In the genomic region with DNA sequence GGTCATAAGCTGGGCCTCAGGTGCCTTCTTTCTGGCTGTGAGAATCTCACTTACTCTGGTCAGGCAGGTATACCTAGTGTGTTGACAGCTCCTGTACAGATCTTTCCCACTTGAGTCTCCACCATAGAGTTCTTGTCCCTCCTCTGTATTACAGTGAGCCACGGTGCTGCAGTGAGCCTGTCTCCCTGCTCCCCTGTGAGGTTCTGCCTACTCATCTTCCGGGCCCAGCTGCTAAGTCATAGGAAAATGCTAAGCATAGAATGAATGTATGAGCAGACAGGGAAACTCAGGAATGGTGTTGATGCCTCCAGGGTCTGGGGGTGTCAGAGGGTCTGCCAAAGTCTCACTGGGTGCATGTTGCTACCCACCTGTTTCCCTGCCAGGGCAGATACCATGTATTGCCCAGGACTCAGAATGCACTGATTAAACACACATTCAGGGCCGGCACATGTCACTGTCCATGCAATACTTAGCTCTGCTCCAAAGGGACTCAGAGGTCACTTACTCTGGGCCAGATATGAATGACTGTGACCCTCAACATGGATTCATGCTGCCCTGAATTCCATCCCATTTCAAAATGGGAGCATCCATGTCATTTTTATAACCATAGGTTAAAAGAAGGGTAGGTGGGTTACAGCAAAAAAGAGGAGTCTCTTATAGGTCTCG, we compare ENCODE assay signal across 33 mouse cellular contexts. TPM values are rescaled to one million over a fixed set of nuclear protein-coding genes. Genes with fewer than 3 reads are reported as not detected.
DNase-seq lines count a peak whose midpoint lies in the region; ATAC-seq and TF ChIP-seq lines count a peak whose summit lies in the region.
"Had no signal": no experiment of that assay in that cellular context is flagged by ENCODE, and none has a peak within 500 bp of the region (broad histone marks: within the 10 kb centered on the region; RNA-seq: fewer than 3 reads in every experiment).

No protein-coding gene starts in this region.

- TF ChIP-seq CTCF in heart, adult 2 months (IDR thresholded peaks at IDR 0.05), result no peak

- no peak overlapping the region for H3K4me2 ChIP-seq in midbrain, embryonic 13.5 days (replicated peaks)
- H3K4me2 ChIP-seq: embryonic facial prominence, embryonic 12.5 days; embryonic facial prominence, embryonic 15.5 days; forebrain, embryonic 12.5 days; forebrain, embryonic 15.5 days; hindbrain, embryonic 13.5 days had no signal

- TF ChIP-seq EP300 in heart, adult 2 months (IDR thresholded peaks at IDR 0.05; ENCODE audit: insufficient read depth, low read depth, low read length), result no peak

- H3K9ac ChIP-seq in heart, adult 2 months (ENCODE audit: low read depth, low read length), result peak overlapping the region; percentile 36
- no peak overlapping the region for H3K9ac ChIP-seq in midbrain, embryonic 13.5 days (replicated peaks)
- H3K9ac ChIP-seq: embryonic facial prominence, embryonic 12.5 days; embryonic facial prominence, embryonic 15.5 days; forebrain, embryonic 12.5 days; forebrain, embryonic 15.5 days; hindbrain, embryonic 13.5 days had no signal

- TF ChIP-seq POLR2A in heart, adult 2 months (IDR thresholded peaks at IDR 0.05; ENCODE audit: insufficient read depth, low read depth, low read length), result no peak

- 71% methylated on average over 4 of the region's 4 CpGs for WGBS in heart, adult 2 months
- WGBS in midbrain, embryonic 13.5 days, result 88% methylated on average over 4 of the region's 4 CpGs

- no peak for DNase-seq in heart, adult 2 months
- no peak for DNase-seq in heart, postnatal 36 days
- peak; percentile 50 for DNase-seq in adipocyte (ENCODE audit: low spot score)
- DNase-seq: adrenal gland, adult 8-10 months; adrenal gland, postnatal 25 days; cerebellum, adult 2 months; cerebellum, adult 9-11 months; cerebellum, postnatal 25 days; gastrocnemius, adult 2 months; gastrocnemius, postnatal 14 days had no signal

- intact Hi-C loops in heart, adult 2 months (cut with DNase I), result no loop called here
- intact Hi-C loops in heart, postnatal 36 days (cut with DNase I), result no loop called here

- no peak for ATAC-seq in megakaryocyte, adult 5-6 weeks (ENCODE audit: poor library complexity, severe bottlenecking)
- ATAC-seq in erythroid progenitor cell, adult 5-6 weeks (replicated peaks; ENCODE audit: low FRiP score, poor library complexity, severe bottlenecking), result no peak
- no peak for ATAC-seq in midbrain, embryonic 13.5 days
- ATAC-seq: CD4-positive, CD25-positive, alpha-beta regulatory T cell, adult 4 months; forebrain, embryonic 15.5 days; hindbrain, embryonic 16.5 days had no signal

- no peak overlapping the region for H3K4me3 ChIP-seq in heart, adult 2 months
- peak overlapping the region; percentile 6 for H3K4me3 ChIP-seq in megakaryocyte, embryonic 14.5 days (replicated peaks)
- H3K4me3 ChIP-seq in brown adipose tissue, adult 24 weeks (ENCODE audit: insufficient read depth, low read depth, low read length), result no peak overlapping the region
- no peak overlapping the region for H3K4me3 ChIP-seq in midbrain, embryonic 13.5 days (replicated peaks)
- H3K4me3 ChIP-seq: embryonic facial prominence, embryonic 12.5 days; embryonic facial prominence, embryonic 15.5 days; forebrain, embryonic 12.5 days; forebrain, embryonic 15.5 days; gastrocnemius, adult 2 months; heart, embryonic 10.5 days; hindbrain, embryonic 10.5 days; hindbrain, embryonic 13.5 days had no signal

- H3K27me3 ChIP-seq in heart, adult 2 months (ENCODE audit: control insufficient read depth, insufficient read depth, low read length), result no peaks in the 10 kb centered on the region
- peaks cover 33% of the 10 kb centered on the region for H3K27me3 ChIP-seq in megakaryocyte, embryonic 14.5 days (replicated peaks)
- no peaks in the 10 kb centered on the region for H3K27me3 ChIP-seq in midbrain, embryonic 13.5 days
- H3K27me3 ChIP-seq: embryonic facial prominence, embryonic 12.5 days; embryonic facial prominence, embryonic 15.5 days; forebrain, embryonic 15.5 days; hindbrain, embryonic 13.5 days had no signal

- H3K9me3 ChIP-seq in megakaryocyte, embryonic 14.5 days, result peaks cover 3% of the 10 kb centered on the region; the same call in 1 of the 2 replicates
- H3K9me3 ChIP-seq in midbrain, embryonic 13.5 days, result no peaks in the 10 kb centered on the region
- H3K9me3 ChIP-seq: embryonic facial prominence, embryonic 12.5 days; embryonic facial prominence, embryonic 15.5 days; forebrain, embryonic 12.5 days; forebrain, embryonic 15.5 days; heart, embryonic 10.5 days; hindbrain, embryonic 10.5 days; hindbrain, embryonic 13.5 days had no signal

- H3K36me3 ChIP-seq in heart, adult 2 months (ENCODE audit: control insufficient read depth, insufficient read depth, low read length), result no peaks in the 10 kb centered on the region
- no peaks in the 10 kb centered on the region for H3K36me3 ChIP-seq in megakaryocyte, embryonic 14.5 days (replicated peaks; ENCODE audit: low read length)
- H3K36me3 ChIP-seq in midbrain, embryonic 13.5 days, result no peaks in the 10 kb centered on the region
- H3K36me3 ChIP-seq: embryonic facial prominence, embryonic 12.5 days; embryonic facial prominence, embryonic 15.5 days; forebrain, embryonic 12.5 days; forebrain, embryonic 15.5 days; heart, embryonic 10.5 days; hindbrain, embryonic 10.5 days; hindbrain, embryonic 13.5 days had no signal

- H3K79me2 ChIP-seq in heart, adult 2 months (replicated peaks; ENCODE audit: control insufficient read depth, insufficient read depth, low read length), result no peaks in the 10 kb centered on the region

- peak overlapping the region; percentile 61 for H3K27ac ChIP-seq in heart, adult 2 months
- peak overlapping the region; percentile 85 for H3K27ac ChIP-seq in brown adipose tissue, adult 24 weeks (replicated peaks; ENCODE audit: low read depth, low read length)
- no peak overlapping the region for H3K27ac ChIP-seq in midbrain, embryonic 13.5 days
- H3K27ac ChIP-seq: embryonic facial prominence, embryonic 12.5 days; embryonic facial prominence, embryonic 15.5 days; forebrain, embryonic 12.5 days; forebrain, embryonic 15.5 days; heart, embryonic 10.5 days; hindbrain, embryonic 10.5 days; hindbrain, embryonic 13.5 days had no signal

- H3K4me1 ChIP-seq in heart, adult 2 months (ENCODE audit: control insufficient read depth, insufficient read depth, low read length), result peaks cover 6% of the 10 kb centered on the region
- H3K4me1 ChIP-seq in megakaryocyte, embryonic 14.5 days, result peaks cover 49% of the 10 kb centered on the region
- H3K4me1 ChIP-seq in brown adipose tissue, adult 24 weeks (ENCODE audit: control insufficient read depth, insufficient read depth, insufficient read length, low read length), result peaks cover 7% of the 10 kb centered on the region
- no peaks in the 10 kb centered on the region for H3K4me1 ChIP-seq in midbrain, embryonic 13.5 days (replicated peaks)
- H3K4me1 ChIP-seq: embryonic facial prominence, embryonic 15.5 days; forebrain, embryonic 12.5 days; forebrain, embryonic 15.5 days; hindbrain, embryonic 10.5 days; hindbrain, embryonic 13.5 days had no signal

RNA-seq across cellular contexts. Expression of gene Agpat2, which starts 11.4 kb away (rescaled TPM):
- total RNA-seq in heart, adult 2 months (2021), result 10 to 100 TPM; 52.8 to 59.2 TPM
- 117 and 142 TPM in 2 replicates for polyA plus RNA-seq in heart, adult 2 months (2012; rRNA removed)
- 10 to 100 TPM; 69.1 to 71.6 TPM for total RNA-seq in heart, postnatal 36 days (2021)
- 34.1 and 41.8 TPM in 2 replicates for polyA plus RNA-seq in megakaryocyte, embryonic 14.5 days (2012; ENCODE audit: insufficient read depth, low replicate concordance)
- total RNA-seq in megakaryocyte, adult 5-6 weeks (2015), result 37.0 and 41.9 TPM in 2 replicates
- 38.1 and 43.6 TPM in 2 replicates for total RNA-seq in megakaryocyte, adult 5-6 weeks (2017)
- 2,029 and 2,407 TPM in 2 replicates for polyA plus RNA-seq in brown adipose tissue, adult 24 weeks (2012; ENCODE audit: insufficient read depth, insufficient read length, missing spikeins)
- 12.2 and 12.6 TPM in 2 replicates for total RNA-seq in erythroid progenitor cell, adult 5-6 weeks (2015; ENCODE audit: low replicate concordance)
- 6.2 and 12.0 TPM in 2 replicates for total RNA-seq in erythroid progenitor cell, adult 5-6 weeks (2017; ENCODE audit: low replicate concordance)
- 4.0 and 5.3 TPM in 2 replicates for polyA plus RNA-seq in midbrain, embryonic 13.5 days (2015; fragmentation: Nextera tagmentation; extraction: Ambion mirVana)

RNA-seq across cellular contexts. Expression of gene Fam69b, which starts 12.7 kb away (rescaled TPM):
- total RNA-seq in heart, adult 2 months (2021), result 10 to 100 TPM; 20.0 to 21.1 TPM
- 45.7 and 47.6 TPM in 2 replicates for polyA plus RNA-seq in heart, adult 2 months (2012; rRNA removed)
- total RNA-seq in heart, postnatal 36 days (2021), result 10 to 100 TPM; 26.4 to 28.3 TPM
- polyA plus RNA-seq in megakaryocyte, embryonic 14.5 days (2012; ENCODE audit: insufficient read depth, low replicate concordance), result 1.2 TPM in 1 of 2 replicates, not detected in the other
- total RNA-seq in megakaryocyte, adult 5-6 weeks (2015), result 0.33 TPM in 1 of 2 replicates, not detected in the other
- 0.11 and 0.33 TPM in 2 replicates for total RNA-seq in megakaryocyte, adult 5-6 weeks (2017)
- 24.4 and 49.4 TPM in 2 replicates for polyA plus RNA-seq in brown adipose tissue, adult 24 weeks (2012; ENCODE audit: insufficient read depth, insufficient read length, missing spikeins)
- total RNA-seq in erythroid progenitor cell, adult 5-6 weeks (2015; ENCODE audit: low replicate concordance), result not detected in 2 replicates
- not detected in 2 replicates for total RNA-seq in erythroid progenitor cell, adult 5-6 weeks (2017; ENCODE audit: low replicate concordance)
- polyA plus RNA-seq in midbrain, embryonic 13.5 days (2015; fragmentation: Nextera tagmentation; extraction: Ambion mirVana), result 112 and 118 TPM in 2 replicates

RNA-seq across cellular contexts. Expression of gene Gm20532, which starts 29.2 kb away (rescaled TPM):
- not detected for total RNA-seq in heart, adult 2 months (2021)
- not detected in 2 replicates for polyA plus RNA-seq in heart, adult 2 months (2012; rRNA removed)
- total RNA-seq in heart, postnatal 36 days (2021), result not detected
- polyA plus RNA-seq in megakaryocyte, embryonic 14.5 days (2012; ENCODE audit: insufficient read depth, low replicate concordance), result not detected in 2 replicates
- 0.36 TPM in 1 of 2 replicates, not detected in the other for total RNA-seq in megakaryocyte, adult 5-6 weeks (2015)
- not detected in 2 replicates for total RNA-seq in megakaryocyte, adult 5-6 weeks (2017)
- not detected in 2 replicates for polyA plus RNA-seq in brown adipose tissue, adult 24 weeks (2012; ENCODE audit: insufficient read depth, insufficient read length, missing spikeins)
- not detected in 2 replicates for total RNA-seq in erythroid progenitor cell, adult 5-6 weeks (2015; ENCODE audit: low replicate concordance)
- 1.9 TPM in 1 of 2 replicates, not detected in the other for total RNA-seq in erythroid progenitor cell, adult 5-6 weeks (2017; ENCODE audit: low replicate concordance)
- not detected in 2 replicates for polyA plus RNA-seq in midbrain, embryonic 13.5 days (2015; fragmentation: Nextera tagmentation; extraction: Ambion mirVana)
- total RNA-seq: adrenal gland, adult 8-10 months; adrenal gland, postnatal 25 days; common myeloid progenitor, adult 5-6 weeks; gastrocnemius, adult 2 months; gastrocnemius, postnatal 14 days; gastrocnemius, postnatal 4 days; heart, adult 18-20 months; heart, postnatal 25 days had no signal
- polyA plus RNA-seq: brain, embryonic 14.5 days; C2C12; CD4-positive, CD25-positive, alpha-beta regulatory T cell, adult 4 months; cerebellum, adult 2 months; embryonic facial prominence, embryonic 12.5 days; embryonic facial prominence, embryonic 15.5 days; forebrain, embryonic 12.5 days; forebrain, embryonic 15.5 days; heart, embryonic 10.5 days; heart, embryonic 14.5 days; heart, postnatal 0 days; hindbrain, embryonic 10.5 days; hindbrain, embryonic 13.5 days; hindbrain, embryonic 16.5 days had no signal

RNA-seq across cellular contexts. Expression of gene Egfl7, which starts 35.8 kb away (rescaled TPM):
- 100 to 1,000 TPM; 102 to 111 TPM for total RNA-seq in heart, adult 2 months (2021)
- polyA plus RNA-seq in heart, adult 2 months (2012; rRNA removed), result 499 and 610 TPM in 2 replicates
- total RNA-seq in heart, postnatal 36 days (2021), result 100 to 1,000 TPM; 146 to 183 TPM
- 19.7 and 90.5 TPM in 2 replicates for polyA plus RNA-seq in megakaryocyte, embryonic 14.5 days (2012; ENCODE audit: insufficient read depth, low replicate concordance)
- total RNA-seq in megakaryocyte, adult 5-6 weeks (2015), result 1.6 and 3.1 TPM in 2 replicates
- total RNA-seq in megakaryocyte, adult 5-6 weeks (2017), result 3.7 and 3.9 TPM in 2 replicates
- polyA plus RNA-seq in brown adipose tissue, adult 24 weeks (2012; ENCODE audit: insufficient read depth, insufficient read length, missing spikeins), result 75.5 and 80.4 TPM in 2 replicates
- 3.8 and 7.2 TPM in 2 replicates for total RNA-seq in erythroid progenitor cell, adult 5-6 weeks (2015; ENCODE audit: low replicate concordance)
- 0.77 and 7.2 TPM in 2 replicates for total RNA-seq in erythroid progenitor cell, adult 5-6 weeks (2017; ENCODE audit: low replicate concordance)
- polyA plus RNA-seq in midbrain, embryonic 13.5 days (2015; fragmentation: Nextera tagmentation; extraction: Ambion mirVana), result 44.9 and 55.9 TPM in 2 replicates
- polyA plus RNA-seq: CD4-positive, CD25-positive, alpha-beta regulatory T cell, adult 4 months had no signal

RNA-seq across cellular contexts. Expression of gene Lcn4, which starts 55.5 kb away (rescaled TPM):
- total RNA-seq in heart, adult 2 months (2021), result not detected
- polyA plus RNA-seq in heart, adult 2 months (2012; rRNA removed), result not detected in 2 replicates
- not detected for total RNA-seq in heart, postnatal 36 days (2021)
- polyA plus RNA-seq in megakaryocyte, embryonic 14.5 days (2012; ENCODE audit: insufficient read depth, low replicate concordance), result not detected in 2 replicates
- 0.96 TPM in 1 of 2 replicates, not detected in the other for total RNA-seq in megakaryocyte, adult 5-6 weeks (2015)
- total RNA-seq in megakaryocyte, adult 5-6 weeks (2017), result not detected in 2 replicates
- not detected in 2 replicates for polyA plus RNA-seq in brown adipose tissue, adult 24 weeks (2012; ENCODE audit: insufficient read depth, insufficient read length, missing spikeins)
- not detected in 2 replicates for total RNA-seq in erythroid progenitor cell, adult 5-6 weeks (2015; ENCODE audit: low replicate concordance)
- total RNA-seq in erythroid progenitor cell, adult 5-6 weeks (2017; ENCODE audit: low replicate concordance), result not detected in 2 replicates
- not detected in 2 replicates for polyA plus RNA-seq in midbrain, embryonic 13.5 days (2015; fragmentation: Nextera tagmentation; extraction: Ambion mirVana)
- total RNA-seq: adrenal gland, adult 8-10 months; adrenal gland, postnatal 25 days; common myeloid progenitor, adult 5-6 weeks; gastrocnemius, adult 2 months; gastrocnemius, postnatal 14 days; gastrocnemius, postnatal 4 days; heart, adult 18-20 months; heart, postnatal 25 days; MEL had no signal
- polyA plus RNA-seq: brain, embryonic 14.5 days; C2C12; cerebellum, adult 2 months; embryonic facial prominence, embryonic 12.5 days; embryonic facial prominence, embryonic 15.5 days; forebrain, embryonic 12.5 days; forebrain, embryonic 15.5 days; heart, embryonic 10.5 days; heart, embryonic 14.5 days; heart, postnatal 0 days; hindbrain, embryonic 10.5 days; hindbrain, embryonic 13.5 days; hindbrain, embryonic 16.5 days had no signal

Comparison
In these comparisons a context has a peak if more than half of its experiments do, and no peak if none do; other contexts are left out.
1. RNA of gene Fam69b, which starts 12.7 kb away (total RNA-seq): 26.4 to 28.3 TPM in heart, postnatal 36 days and 20.0 to 21.1 TPM in heart, adult 2 months; 0.11 to 0.33 TPM in megakaryocyte, adult 5-6 weeks and not detected in erythroid progenitor cell, adult 5-6 weeks; every median in the first group is over 10 times any median in the second.